Mouse (Mus musculus): ENCODE data around the gene Hsd17b1. TPM values are rescaled to one million over a fixed set of nuclear protein-coding genes. Genes with fewer than 3 reads are reported as not detected.

The Hsd17b1 gene
- polyA plus RNA-seq, 1 experiment = 0.55 TPM

DNA sequence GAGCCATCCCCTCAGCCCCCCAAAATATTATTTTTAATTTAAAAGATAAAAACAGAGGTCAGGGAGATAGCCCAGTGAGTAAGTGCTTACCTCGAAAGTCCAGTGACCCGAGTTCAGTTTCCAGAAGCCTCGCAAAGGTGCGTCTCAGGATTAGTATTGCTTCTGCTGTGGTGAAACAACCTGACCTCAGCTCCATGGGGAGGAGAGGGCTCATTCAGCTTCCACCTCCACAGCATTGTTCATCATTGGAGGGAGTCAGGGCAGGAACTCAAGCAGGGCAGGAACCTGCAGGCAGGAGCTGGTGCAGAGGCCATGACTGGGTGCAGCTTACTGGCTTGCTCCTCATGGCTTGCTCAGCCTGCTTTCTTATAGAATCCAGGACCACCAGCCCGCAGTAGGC, 17.2 kb upstream of the Hsd17b1 start:
- no peak for DNase-seq (ENCODE audit: low read depth)

DNA sequence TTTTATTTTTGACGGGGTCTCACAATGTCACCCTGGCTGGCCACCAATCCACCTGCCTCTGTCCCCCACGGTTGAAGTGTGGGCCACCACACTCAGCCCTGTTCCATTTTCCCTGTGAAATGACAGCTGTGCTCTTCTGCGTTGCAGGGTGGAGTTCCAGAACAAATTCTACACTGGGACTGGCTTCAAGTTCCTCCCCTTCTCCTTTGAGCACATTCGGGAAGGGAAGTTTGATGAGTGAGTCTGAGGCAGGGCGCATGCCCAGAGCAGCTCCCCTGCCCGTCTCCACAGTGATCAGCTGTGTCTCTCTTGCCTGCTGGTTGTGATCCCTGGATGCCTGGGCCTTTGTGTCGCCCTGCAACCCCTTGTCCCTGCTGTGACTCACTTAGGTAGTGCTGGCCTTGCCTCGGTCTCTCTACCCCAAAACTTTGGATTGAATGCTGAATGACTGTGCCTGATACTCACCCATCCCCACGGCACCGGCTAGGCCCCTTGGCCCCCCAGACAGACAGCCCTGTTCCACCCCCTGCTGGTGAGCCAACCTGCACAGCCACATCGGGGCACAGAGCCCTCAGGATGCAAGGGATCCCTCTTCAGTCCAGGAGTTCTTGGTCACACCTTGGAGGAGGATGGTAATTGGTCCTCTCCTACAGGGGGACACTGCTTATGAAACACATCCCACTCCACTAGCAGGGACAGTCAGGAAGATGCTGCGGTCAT, 15.9 kb upstream of the Hsd17b1 start:
- no peak for DNase-seq (ENCODE audit: low read depth)

DNA sequence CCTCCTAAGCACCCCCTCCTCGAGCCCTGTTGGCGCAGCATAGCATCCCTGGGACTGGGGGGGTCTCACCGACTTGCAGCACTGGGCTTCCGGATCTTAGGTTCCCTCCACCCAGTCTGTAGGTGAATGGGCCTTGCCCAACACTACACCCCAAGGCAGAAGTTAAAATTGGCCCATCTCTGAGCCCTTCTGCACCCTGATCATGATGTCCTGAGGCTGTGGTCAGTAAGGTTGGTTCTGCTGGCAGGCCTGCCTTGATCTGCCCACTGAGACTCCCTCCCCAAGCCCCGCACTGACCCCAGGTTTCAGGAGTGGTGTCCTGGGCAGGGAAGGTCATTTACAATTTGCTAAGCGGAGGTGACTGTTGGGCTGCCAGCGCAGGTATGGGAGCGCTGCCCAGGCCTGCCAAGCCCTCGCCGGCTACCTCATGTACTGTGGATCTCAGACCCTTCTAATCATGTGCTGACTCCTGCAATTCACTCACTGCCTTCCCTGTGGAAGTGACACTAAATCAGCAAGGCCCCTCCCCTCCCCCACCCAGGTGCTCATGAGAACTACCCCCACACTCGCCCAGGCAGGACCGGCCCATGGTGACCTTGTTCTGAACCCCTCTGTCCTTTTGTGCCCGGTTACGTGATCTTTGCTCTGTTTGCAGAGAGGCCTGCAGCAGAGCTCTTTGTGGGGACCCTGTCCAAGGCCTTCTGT, 15.1 kb upstream of the Hsd17b1 start:
- DNase-seq (ENCODE audit: low read depth) = no peak

DNA sequence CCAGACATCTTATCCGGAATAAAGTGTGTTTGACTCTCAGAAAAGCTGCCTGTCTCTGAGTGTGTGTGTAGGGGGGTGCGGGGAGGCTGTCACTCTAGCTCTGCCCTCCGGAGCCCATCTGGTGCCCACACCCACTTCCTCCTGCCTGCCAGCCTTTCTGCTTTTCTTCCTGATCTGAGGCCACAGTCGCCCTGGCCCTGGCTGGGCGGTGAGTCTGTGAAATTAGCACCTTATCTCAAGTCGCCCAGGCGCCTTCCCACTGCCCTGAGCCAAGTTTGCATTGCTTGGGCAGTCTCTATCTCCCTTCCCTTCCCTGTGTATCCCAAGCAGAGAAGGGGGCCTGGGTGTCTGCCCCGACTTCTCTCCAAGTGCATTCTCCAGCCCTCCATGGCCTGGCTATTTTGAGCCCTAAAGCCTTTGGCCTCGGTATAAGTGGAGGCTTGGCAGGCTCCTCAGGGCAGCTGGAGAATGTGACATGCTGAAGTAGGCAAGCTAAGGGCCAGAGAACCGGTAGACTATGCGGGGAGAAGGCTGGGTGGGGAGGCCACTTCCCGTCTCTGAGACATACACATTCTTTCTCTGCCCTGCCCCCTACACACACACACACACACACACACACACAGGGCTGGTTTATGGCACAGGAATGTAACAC, 14.4 kb upstream of the Hsd17b1 start:
- DNase-seq (ENCODE audit: low read depth) = no peak

DNA sequence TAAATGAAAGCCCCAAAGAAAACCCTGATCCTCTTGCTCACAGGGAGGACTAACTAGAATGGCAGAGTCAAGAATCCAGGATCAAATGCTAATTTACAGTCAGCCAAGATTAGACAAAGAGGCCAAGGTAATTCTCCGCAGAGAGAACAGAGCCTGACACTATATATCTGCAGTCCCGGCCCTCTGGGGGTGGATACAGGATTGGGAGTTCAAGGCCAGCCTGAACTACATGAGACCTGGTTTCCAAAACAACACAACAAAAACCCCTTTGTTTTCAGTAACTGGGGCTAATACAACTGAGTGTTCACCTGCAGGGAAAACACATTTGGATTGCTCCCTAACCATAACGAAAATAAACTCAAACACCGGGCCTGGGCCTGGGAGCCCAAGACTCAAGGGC, 13.7 kb upstream of the Hsd17b1 start:
- DNase-seq (ENCODE audit: low read depth) = no peak

DNA sequence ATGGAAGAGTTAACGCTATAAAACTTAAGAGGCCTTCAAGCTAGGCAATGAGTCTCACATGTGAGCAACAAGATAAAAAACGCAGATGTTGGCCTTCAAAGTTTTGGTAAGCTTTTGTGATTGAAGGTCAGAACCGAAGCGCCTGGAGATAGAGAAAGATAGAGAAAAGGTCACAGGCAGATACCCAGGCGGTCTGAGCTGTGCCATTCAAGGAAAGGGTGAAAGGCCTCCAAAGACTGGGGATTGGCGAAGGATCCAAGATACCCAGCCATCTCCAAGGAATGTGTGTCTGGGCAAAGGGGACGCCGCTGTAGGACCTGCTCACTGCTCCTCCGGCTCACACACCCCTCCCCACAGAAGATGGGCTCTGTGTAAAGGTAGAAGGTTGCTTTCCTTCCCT, 13.2 kb upstream of the Hsd17b1 start:
- DNase-seq (ENCODE audit: low read depth) = no peak

DNA sequence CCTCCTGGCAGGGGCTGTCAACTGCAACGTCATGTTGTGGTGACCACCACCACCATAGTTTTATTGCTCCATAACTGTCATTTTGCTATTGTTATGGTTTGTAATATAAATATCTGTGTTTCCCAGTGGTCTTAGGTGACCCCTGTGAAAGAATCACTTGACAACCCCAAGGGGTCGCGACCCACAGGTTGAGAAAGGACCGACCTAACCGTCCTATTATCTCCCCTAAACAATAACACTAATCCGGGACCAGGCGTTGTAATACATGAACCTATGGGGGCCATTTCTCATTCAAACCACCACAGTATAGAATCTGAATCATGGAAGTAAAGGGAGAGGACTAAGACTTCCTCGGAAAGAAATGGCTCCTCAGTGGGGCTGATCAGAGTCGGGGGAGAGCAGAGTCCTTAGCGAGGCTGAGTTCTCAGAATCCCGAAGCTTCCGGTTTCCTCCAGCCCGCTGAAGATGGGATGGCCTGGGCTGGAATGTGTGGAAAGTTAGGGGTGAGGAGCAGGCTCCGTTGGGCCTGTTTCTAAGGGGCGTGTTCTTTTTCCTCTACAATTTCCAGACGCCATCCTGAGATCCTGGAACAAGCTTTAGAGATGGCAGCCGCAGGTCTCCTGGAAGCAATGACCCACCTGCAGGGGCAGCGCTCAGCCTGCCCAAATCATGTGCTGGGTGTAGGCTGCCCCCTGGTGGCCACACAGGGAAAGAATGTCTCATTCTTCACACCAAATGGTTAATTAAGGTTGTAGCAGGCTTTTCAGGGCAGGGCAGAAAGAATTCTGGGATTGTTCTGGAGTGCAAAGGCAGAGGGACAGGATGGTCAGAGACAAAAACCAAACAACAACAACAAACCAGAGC, 11.4 kb upstream of the Hsd17b1 start:
- no peak for DNase-seq (ENCODE audit: low read depth)

DNA sequence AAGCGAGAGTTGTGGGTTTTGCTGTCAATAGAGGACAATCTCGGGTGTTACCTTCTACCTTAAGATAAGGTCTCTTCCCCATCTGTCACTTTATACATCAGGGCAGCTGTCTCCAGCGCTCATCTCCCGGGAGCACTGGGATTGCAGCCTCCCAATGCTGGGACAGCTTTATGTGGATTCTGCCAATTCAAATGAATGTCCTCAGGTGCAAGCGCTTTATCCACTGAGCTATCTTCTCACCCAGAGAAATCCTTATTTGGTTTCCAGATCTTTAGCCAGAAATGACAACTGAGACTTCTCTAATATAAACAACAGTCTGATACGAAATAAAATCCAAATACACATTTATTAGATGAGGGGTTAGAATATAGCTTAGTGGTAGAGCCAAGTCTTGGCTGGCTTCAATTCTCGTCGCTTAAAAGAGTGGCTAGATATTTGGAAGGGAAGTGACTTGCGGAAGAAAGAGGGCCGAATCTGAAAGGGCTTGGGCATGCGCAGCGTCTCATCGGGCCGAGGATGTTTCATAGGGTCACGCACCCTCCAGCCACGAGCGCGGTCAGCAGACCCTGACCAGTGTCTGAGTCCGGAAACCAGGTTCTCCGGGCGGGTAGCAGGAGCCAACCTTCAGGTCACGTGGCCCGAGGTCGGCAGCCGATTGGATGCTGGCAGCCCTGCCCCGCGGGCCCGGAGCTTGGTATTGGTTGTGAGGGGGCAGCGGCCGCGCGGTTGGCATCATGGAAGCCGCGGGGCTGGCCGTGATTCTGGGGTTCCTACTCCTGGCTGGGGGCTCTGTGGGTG, 8.6 kb upstream of the Hsd17b1 start, which contains the start of gene Naglu:
TSS of gene Naglu (plus strand) at position 622 of the 798 bp plus-strand sequence.
- no peak for DNase-seq (ENCODE audit: low read depth)

DNA sequence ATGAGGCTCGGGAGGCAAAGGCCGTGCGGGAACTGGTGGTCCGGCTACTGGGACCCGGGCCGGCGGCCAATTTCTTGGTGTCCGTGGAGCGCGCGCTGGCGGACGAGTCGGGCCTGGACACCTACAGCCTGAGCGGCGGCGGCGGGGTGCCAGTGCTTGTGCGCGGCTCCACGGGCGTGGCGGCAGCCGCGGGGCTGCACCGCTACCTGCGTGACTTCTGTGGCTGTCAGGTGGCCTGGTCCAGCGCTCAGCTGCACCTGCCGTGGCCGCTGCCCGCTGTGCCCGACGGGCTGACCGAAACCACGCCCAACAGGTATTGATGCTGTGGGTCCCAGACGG, 8.1 kb upstream of the Hsd17b1 start:
- no peak for DNase-seq (ENCODE audit: low read depth)

DNA sequence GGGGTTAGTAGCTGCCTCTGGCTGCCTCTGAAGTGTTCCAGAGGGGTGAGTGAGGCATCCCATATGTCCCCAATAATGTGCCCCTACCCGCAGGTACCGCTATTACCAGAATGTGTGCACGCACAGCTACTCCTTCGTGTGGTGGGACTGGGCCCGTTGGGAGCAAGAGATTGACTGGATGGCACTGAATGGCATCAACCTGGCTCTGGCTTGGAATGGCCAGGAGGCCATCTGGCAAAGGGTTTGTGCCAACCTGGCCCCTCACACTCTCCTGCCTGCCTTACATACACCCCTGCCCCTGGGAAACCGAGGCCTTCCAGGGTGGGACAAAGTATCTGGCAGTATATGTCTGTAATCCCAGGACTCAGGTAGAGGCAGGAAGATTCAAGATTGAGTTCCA, 7.2 kb upstream of the Hsd17b1 start:
- no peak for DNase-seq (ENCODE audit: low read depth)

DNA sequence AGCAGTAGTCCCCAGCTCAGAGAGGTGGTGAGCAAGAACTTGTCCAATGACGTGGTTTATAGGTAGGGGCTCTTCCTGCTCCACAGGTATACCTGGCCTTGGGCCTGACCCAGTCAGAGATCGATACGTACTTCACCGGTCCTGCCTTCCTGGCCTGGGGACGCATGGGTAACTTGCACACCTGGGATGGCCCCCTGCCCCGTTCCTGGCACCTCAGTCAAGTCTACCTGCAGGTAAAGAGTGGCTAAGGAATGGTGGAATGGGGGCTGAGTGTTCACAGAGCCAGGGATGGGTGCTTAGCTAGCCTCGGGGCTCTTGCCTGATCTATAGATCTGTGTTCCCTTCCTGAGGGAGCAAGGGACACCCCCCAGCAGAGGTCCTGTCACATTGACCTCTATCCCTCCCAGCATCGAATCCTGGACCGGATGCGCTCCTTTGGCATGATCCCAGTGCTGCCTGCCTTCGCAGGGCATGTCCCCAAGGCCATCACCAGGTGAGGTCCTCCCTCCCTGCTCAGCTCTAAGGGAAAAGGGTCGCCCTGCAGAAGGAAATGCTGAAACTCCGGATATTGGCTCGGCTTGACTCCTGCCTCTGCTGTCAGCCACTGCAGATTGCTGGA, 6.3 kb upstream of the Hsd17b1 start:
- no peak for DNase-seq (ENCODE audit: low read depth)

DNA sequence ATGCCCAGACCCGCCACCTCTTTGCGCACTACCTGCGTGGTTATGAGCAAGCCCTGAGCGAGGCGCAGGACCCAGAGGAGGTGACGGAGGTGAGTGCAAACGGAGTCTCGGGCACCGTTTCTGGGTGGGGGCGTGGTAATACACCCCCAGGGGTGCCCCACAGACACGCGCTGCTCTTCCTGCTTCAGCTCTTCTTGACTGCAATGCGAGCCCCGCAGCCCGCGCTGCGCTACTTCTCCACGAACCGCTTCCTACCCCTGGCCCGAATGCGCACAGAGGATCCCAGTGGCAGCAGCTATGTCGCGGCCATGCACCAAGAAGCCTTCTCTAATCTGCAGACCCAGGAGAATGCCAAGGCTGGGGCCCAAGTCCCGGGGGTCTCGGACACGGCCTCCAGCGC, 1.5 kb downstream of the Hsd17b1 start:
- DNase-seq (ENCODE audit: low read depth) = no peak

DNA sequence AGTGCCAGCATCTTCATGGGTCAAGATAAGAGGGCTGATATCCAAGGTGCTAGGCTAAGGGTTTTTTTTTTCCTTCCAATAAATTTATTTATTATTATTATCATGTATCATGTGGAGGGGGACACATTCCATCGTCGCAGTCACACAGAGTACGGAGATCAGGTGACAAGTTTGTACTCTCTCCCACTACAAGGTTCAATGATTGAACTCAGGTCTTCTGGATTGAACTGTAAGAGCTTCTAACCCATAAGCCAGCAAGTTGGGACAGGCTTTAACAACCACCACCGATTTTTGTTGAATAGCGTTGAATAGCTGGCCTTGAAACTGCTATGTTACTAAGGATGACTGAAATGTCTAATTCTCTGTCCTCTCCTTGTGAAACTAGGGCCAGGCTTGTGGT, 2.2 kb downstream of the Hsd17b1 start:
- DNase-seq (ENCODE audit: low read depth) = no peak

DNA sequence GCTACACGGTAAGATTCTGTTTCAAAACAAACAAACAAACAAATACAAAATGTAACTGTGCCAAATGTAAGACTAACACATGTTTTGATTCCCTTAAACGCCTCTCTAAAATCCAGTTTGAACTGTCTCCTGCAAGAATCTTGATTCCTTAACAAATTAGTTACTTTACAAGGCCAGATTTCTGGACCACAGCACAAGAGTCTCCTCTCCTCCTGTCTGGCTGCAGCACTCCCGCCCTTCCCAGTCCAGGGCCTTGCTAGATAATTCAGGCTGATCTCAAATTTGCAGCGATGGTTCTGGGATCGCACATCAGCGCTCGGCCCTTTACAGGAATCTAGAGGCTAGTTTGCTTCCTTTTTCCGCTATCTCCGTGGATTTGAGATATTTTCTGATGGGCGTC, 3.4 kb downstream of the Hsd17b1 start:
- no peak for DNase-seq (ENCODE audit: low read depth)

DNA sequence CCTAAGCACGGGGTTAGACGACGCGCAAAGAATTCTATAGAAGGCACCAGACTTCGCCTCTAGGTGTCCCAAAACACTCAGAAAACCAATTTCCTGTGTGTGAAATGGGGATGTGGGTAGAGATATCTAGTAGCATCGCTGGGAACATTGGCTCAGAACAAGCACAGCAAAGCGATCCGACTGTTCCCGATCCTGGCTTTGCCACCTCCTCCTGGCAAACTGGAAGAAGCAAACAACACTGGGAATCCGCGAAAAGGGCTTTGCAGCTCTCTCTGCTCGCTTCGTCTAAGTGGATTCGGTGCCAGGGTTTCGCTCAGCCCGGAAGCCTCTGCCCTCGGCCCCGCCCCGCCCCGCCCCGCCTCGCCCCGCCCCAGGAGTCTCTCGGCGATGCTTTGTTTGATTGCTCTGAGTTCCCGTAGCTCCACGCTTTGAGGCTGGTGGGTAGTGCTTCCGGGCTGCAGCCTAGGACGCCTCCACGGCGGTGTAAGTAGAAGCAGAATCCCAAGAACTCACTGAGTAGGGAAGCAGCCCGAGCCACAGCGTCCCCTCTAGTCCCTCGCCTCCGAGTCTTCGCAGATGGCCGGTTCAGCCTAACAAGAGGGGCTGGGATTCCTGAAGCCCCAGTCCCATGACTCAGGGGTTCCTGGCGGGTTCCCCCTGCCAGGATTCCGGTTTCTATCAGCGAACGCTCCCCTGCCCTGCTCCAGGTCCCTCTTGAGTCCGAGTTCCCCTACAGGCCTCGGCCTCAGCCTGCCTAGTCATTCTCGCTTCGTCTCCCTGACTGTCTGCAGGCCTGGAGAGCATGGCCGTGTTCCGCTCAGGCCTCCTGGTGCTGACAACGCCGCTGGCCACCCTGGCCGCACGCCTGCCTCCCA, 4.2 kb downstream of the Hsd17b1 start, which contains the start of gene Coasy:
TSS of gene Coasy (plus strand) at position 358 of the 875 bp plus-strand sequence.
- no peak for DNase-seq (ENCODE audit: low read depth)

DNA sequence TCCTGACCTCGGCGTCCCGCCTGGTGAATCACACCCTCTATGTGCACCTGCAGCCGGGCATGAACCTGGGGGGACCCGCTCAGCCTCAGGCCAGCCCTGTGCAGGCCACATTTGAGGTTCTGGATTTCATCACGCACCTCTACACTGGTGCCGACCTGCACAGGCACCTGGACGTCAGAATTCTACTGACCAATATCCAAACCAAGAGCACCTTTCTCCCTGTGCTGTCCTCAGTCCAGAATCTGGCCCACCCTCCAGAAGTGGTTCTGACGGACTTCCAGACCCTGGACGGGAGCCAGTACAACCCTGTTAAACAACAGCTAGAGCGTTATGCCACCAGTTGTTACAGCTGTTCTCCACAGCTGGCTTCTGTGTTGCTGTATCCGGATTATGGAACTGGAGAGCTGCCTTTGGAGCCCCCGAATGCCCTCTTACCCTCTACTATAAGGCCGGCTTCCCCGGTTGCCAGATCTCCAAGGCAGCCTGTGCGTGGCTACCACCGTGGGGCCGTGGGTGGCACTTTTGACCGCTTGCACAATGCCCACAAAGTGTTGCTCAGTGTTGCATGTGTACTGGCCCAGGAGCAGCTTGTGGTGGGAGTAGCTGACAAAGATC, 5.0 kb downstream of the Hsd17b1 start:
- no peak for DNase-seq (ENCODE audit: low read depth)

DNA sequence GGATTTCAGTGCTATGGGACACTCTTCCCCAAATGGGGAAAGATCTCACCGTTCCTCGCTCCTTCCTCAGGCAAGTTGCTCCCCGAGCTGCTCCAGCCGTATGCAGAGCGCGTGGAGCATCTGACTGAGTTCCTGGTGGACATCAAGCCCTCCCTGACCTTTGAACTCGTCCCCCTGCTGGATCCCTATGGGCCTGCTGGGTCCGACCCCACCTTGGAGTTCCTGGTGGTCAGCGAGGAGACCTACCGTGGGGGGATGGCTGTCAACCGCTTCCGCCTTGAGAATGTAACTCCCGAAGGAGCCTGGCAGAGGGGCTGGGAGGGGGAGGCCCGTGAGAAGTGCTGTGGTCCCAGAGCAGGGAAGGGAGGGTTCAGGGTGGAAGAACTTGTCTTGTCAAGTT, 6.0 kb downstream of the Hsd17b1 start:
- DNase-seq (ENCODE audit: low read depth) = no peak

DNA sequence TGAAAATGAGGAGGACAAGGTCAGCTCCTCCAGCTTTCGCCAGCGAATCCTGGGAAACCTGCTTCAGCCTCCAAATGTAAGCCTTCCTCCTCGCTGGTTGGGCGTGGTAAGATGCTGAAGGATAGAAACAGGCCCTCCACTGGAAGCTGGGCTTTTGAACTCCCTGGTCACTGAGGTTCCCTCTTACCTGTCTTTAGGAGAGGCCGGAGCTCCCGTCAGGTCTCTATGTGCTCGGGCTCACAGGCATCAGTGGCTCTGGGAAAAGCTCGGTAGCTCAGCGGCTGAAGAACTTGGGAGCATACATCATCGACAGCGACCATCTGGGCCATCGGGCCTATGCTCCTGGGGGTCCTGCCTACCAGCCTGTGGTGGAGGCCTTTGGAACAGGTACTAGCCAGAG, 6.6 kb downstream of the Hsd17b1 start:
- no peak for DNase-seq (ENCODE audit: low read depth)

DNA sequence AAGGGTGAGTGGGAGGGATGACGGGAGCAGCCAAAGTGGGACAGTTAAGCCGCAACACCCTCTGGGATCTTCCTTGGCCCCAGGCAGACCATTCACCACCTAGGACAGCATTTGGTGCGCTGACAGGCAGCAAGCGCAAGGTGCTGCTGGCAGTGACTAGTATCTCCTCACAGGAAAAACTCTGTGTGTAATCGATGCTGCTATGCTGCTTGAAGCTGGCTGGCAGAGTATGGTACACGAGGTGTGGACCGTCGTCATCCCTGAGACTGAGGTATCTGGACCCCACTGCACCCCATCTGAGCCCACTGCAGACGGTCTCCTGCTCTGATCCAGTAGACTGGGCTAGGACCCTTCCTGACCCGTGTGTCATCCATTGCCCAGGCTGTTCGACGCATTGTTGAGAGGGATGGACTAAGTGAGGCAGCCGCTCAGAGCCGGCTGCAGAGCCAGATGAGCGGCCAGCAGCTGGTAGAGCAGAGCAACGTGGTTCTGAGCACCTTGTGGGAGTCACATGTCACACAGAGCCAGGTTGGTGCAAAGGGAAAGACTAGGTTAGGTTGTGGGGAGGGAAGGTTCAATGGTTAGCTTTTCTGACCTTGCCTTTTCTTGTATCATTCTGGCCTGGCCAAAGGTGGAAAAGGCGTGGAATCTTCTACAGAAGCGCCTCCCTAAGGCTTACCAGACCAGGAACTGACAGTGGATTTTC, 7.6 kb downstream of the Hsd17b1 start:
- DNase-seq (ENCODE audit: low read depth) = no peak

Data from gonadal fat pad, adult 2 months (tissue).